In genomic region chr6:51171761-51172160, GRCm38 (mm10) we compare ENCODE assay signal across 8 mouse cellular contexts.
DNase-seq lines count a peak whose midpoint lies in the region; ATAC-seq and TF ChIP-seq lines count a peak whose summit lies in the region.

No protein-coding gene starts in this region.

- WGBS in hindbrain, embryonic 15.5 days, result 4% methylated on average over 22 of the region's 22 CpGs
- 14% methylated on average over 22 of the region's 22 CpGs for WGBS in liver, embryonic 13.5 days (ENCODE audit: insufficient replicate concordance)
- 2% methylated on average over 22 of the region's 22 CpGs for WGBS in neural tube, embryonic 13.5 days

- H3K4me3 ChIP-seq in hindbrain, embryonic 15.5 days, result no peak overlapping the region
- peak overlapping the region; percentile 50 for H3K4me3 ChIP-seq in liver, embryonic 13.5 days (replicated peaks)
- peak overlapping the region; percentile 26 for H3K4me3 ChIP-seq in neural tube, embryonic 13.5 days
- no peak overlapping the region for H3K4me3 ChIP-seq in left cerebral cortex, adult 2 months

- peaks cover 19% of the 10 kb centered on the region for H3K4me1 ChIP-seq in hindbrain, embryonic 15.5 days (replicated peaks)
- peaks cover 59% of the 10 kb centered on the region for H3K4me1 ChIP-seq in liver, embryonic 13.5 days (replicated peaks)
- H3K4me1 ChIP-seq in neural tube, embryonic 13.5 days (replicated peaks), result peaks cover 52% of the 10 kb centered on the region

- no peaks in the 10 kb centered on the region for H3K9me3 ChIP-seq in hindbrain, embryonic 15.5 days
- no peaks in the 10 kb centered on the region for H3K9me3 ChIP-seq in liver, embryonic 13.5 days (replicated peaks)
- H3K9me3 ChIP-seq in neural tube, embryonic 13.5 days, result no peaks in the 10 kb centered on the region

- H3K27me3 ChIP-seq in hindbrain, embryonic 15.5 days, result peaks cover 44% of the 10 kb centered on the region
- peaks cover 57% of the 10 kb centered on the region for H3K27me3 ChIP-seq in liver, embryonic 13.5 days
- H3K27me3 ChIP-seq in neural tube, embryonic 13.5 days, result peaks cover 15% of the 10 kb centered on the region

- H3K4me2 ChIP-seq in hindbrain, embryonic 15.5 days, result peak overlapping the region; percentile 47
- peak overlapping the region; percentile 74 for H3K4me2 ChIP-seq in liver, embryonic 13.5 days
- H3K4me2 ChIP-seq in neural tube, embryonic 13.5 days, result peak overlapping the region; percentile 72

- ATAC-seq in hindbrain, embryonic 15.5 days (ENCODE audit: low FRiP score, low read depth), result no peak
- no peak for ATAC-seq in liver, embryonic 13.5 days (ENCODE audit: low read depth)
- ATAC-seq in neural tube, embryonic 13.5 days (ENCODE audit: low read depth), result no peak

- H3K27ac ChIP-seq in hindbrain, embryonic 15.5 days (replicated peaks), result 0 out of 2 replicates have a peak overlapping the region, but pooled peaks have one; percentile 3
- H3K27ac ChIP-seq in liver, embryonic 13.5 days, result peak overlapping the region; percentile 59
- peak overlapping the region; percentile 93 for H3K27ac ChIP-seq in neural tube, embryonic 13.5 days (replicated peaks)
- no peak overlapping the region for H3K27ac ChIP-seq in left cerebral cortex, adult 2 months

- no peak for TF ChIP-seq CTCF in left cerebral cortex, adult 2 months (IDR thresholded peaks at IDR 0.05)

- DNase-seq in right cerebral cortex, postnatal 4 days, result peak; percentile 47
- no peak for DNase-seq in right cerebral cortex, postnatal 36 days (ENCODE audit: low spot score in 2 of 2)
- DNase-seq in forelimb bud, embryonic 11.5 days (ENCODE audit: low read depth, low spot score), result peak; percentile 76
- no peak for DNase-seq in liver, embryonic 13.5 days
- no peak for DNase-seq in left cerebral cortex, adult 2 months (ENCODE audit: extremely low spot score in 1 of 2, low spot score in 2 of 2)
- no peak for DNase-seq in cerebellum, adult 8-10 months

- H3K36me3 ChIP-seq in hindbrain, embryonic 15.5 days, result no peaks in the 10 kb centered on the region
- no peaks in the 10 kb centered on the region for H3K36me3 ChIP-seq in liver, embryonic 13.5 days
- H3K36me3 ChIP-seq in neural tube, embryonic 13.5 days, result no peaks in the 10 kb centered on the region

- H3K9ac ChIP-seq in hindbrain, embryonic 15.5 days, result no peak overlapping the region
- H3K9ac ChIP-seq in liver, embryonic 13.5 days, result peak overlapping the region; percentile 69
- peak overlapping the region; percentile 73 for H3K9ac ChIP-seq in neural tube, embryonic 13.5 days

- intact Hi-C loops in left cerebral cortex, adult 2 months (cut with DNase I), result loop anchor here (5.0 kb wide), 1 partner anchor 1406 kb away; no protein-coding TSS in a partner anchor

Comparison
In these comparisons a context has a peak if more than half of its experiments do, and no peak if none do; other contexts are left out.
1. DNase-seq: peak in right cerebral cortex, postnatal 4 days (single experiment) and forelimb bud, embryonic 11.5 days (single experiment); none in right cerebral cortex, postnatal 36 days (0 of 2), liver, embryonic 13.5 days (single experiment), left cerebral cortex, adult 2 months (0 of 2) and cerebellum, adult 8-10 months (single experiment).
2. H3K4me3 ChIP-seq: peak in liver, embryonic 13.5 days (single experiment) and neural tube, embryonic 13.5 days (single experiment); none in hindbrain, embryonic 15.5 days (single experiment) and left cerebral cortex, adult 2 months (single experiment).
3. Peak in every context shown above with its lines, with median percentiles within 50 percentile points of each other: H3K4me2 ChIP-seq.